Mouse (Mus musculus): ENCODE measurements at regions not wholly inside any gene's neighbourhood (a gene's known extent, or its start where the extent isn't known, plus 50 kb on each side); places are given as distances from the start of the nearest gene placed in this dataset.

DNA sequence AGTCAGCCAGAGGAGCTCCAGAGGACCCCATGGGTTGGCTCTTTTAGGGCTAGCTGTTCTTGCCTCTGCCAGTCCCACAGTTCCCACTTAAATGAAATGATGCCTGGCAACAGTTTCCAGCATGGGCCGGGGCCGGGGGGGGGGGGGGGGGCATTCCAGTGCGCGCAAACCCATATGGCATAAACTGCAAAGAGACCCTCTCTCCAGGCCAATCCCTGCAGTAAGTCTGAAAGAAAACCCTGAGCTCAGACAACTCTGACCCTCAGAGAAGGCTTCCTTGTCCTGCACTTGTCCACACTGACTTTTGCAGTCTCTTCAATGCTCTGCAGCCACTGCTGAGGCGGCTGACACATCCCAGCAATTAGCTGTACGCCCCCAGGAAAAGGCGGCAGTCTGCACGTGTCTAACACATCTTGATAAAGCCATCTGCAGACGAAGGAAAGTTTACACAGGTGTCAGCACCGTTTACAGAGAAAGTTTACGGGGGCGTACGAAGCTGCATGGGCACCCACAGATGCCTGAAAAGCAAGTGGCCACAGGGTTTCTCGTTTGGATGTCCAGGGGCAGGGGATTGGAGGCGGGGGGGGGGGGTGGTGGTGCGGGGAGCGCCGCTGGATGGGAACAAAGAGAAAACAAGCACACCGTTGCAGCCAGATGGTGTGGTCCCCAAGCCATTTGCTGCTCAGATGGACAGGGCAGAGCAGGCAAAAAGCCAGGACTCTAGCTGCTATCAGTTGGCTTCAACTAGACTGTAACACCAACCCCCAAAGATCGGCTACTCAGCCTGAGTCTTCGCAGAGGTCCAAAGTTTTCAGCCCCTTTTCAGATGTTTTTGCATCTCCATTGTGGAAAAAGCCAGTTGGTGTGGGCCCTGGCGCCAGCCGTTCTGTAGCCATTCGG lies 244.0 kb upstream of the Hs6st1 start:
- H3K9ac ChIP-seq (ENCODE audit: control insufficient read depth, low read depth, low read length, poor library complexity, severe bottlenecking), result no peak overlapping the region

DNA sequence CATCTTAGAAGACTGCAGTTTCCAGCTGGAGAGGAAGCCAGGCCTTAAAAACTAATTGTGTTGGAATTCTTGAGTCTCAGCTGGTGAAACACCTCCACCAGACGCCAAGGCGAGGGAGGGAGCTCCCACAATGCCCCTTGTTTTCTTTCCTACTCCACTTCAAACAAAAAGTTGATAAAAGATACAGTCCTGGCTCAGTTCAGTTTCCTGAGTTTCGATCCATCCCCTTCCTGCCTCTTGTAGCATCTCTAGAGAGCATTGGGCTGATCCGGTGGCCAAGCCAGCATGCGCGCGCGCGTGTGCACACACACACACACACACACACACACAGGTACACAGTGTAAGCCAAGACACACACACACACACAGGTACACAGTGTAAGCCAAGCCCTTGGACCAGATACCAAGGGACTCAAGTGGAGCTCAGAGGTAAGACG lies 242.7 kb upstream of the Hs6st1 start:
- Histone ChIP-seq H3K79me2 (ENCODE audit: control insufficient read depth, insufficient read depth, low read length, poor library complexity) (no peaks in the 10 kb centered on the region), H3K9ac (ENCODE audit: control insufficient read depth, low read depth, low read length, poor library complexity, severe bottlenecking) (no peak overlapping the region), H3K4me1 (ENCODE audit: control insufficient read depth in 1 of 2, insufficient read depth in 2 of 2, low read length in 2 of 2) (no peaks in the 10 kb centered on the region), H3K9me3 (replicated peaks; ENCODE audit: insufficient read depth, low read length) (no peaks in the 10 kb centered on the region), H3K36me3 (ENCODE audit: control insufficient read depth in 1 of 2, insufficient read depth in 2 of 2, low read length in 2 of 2) (no peaks in the 10 kb centered on the region), H3K4me3 (ENCODE audit: control insufficient read depth in 1 of 2, insufficient read depth in 1 of 2, low read depth in 2 of 2, low read length in 2 of 2) (no peak overlapping the region), H3K27me3 (ENCODE audit: control insufficient read depth in 1 of 2, insufficient read depth in 2 of 2, low read length in 2 of 2) (peaks cover 0 to 2% of the 10 kb centered on the region in 2 experiments; a peak in 2 of 4 replicates), H3K27ac (ENCODE audit: control insufficient read depth, low read depth, low read length) (no peak overlapping the region)
- no peak for DNase-seq (ENCODE audit: low read depth, low spot score)
- TF ChIP-seq JUND (IDR thresholded peaks at IDR 0.05; ENCODE audit: low read depth, low read length) (no peak), TCF12 (IDR thresholded peaks at IDR 0.05; ENCODE audit: low read depth, low read length) (no peak), NRF1 (IDR thresholded peaks at IDR 0.05; ENCODE audit: insufficient read depth, low read depth, low read length, poor library complexity, severe bottlenecking) (no peak), USF2 (IDR thresholded peaks at IDR 0.05; ENCODE audit: borderline replicate concordance in 1 of 2, insufficient read depth in 1 of 2, low read depth in 1 of 2, low read length in 2 of 2) (no peak), POLR2A (IDR thresholded peaks at IDR 0.05; ENCODE audit: control insufficient read depth in 1 of 2, insufficient read depth in 1 of 2, low read depth in 1 of 2, low read length in 2 of 2, poor library complexity in 1 of 2) (no peak), MYC (IDR thresholded peaks at IDR 0.05; ENCODE audit: low read depth, low read length) (no peak), TBP (IDR thresholded peaks at IDR 0.05; ENCODE audit: low read depth, low read length) (no peak), ZC3H11A (IDR thresholded peaks at IDR 0.05; ENCODE audit: low read depth, low read length) (no peak), CTCF (IDR thresholded peaks at IDR 0.05 in 2 of 3, conservative IDR thresholded peaks at IDR 0.05 in 1 of 3; ENCODE audit: control insufficient read depth in 1 of 3, insufficient read depth in 1 of 3, low read depth in 2 of 3, low read length in 3 of 3, poor library complexity in 1 of 3, severe bottlenecking in 1 of 3) (no peak), CHD1 (IDR thresholded peaks at IDR 0.05; ENCODE audit: low read depth, low read length) (no peak), EP300 (IDR thresholded peaks at IDR 0.05; ENCODE audit: low read depth in 1 of 2, low read length in 2 of 2) (no peak), MAX (IDR thresholded peaks at IDR 0.05; ENCODE audit: low read length) (no peak), BHLHE40 (IDR thresholded peaks at IDR 0.05; ENCODE audit: borderline replicate concordance, low read depth, low read length) (no peak), E2F4 (IDR thresholded peaks at IDR 0.05; ENCODE audit: borderline replicate concordance, low read depth, low read length) (no peak), KAT2A (conservative IDR thresholded peaks at IDR 0.05; ENCODE audit: low read depth, low read length) (no peak)

More for the DNA sequence above, 244.0 kb upstream of the Hs6st1 start:
- Histone ChIP-seq H3K4me1 (ENCODE audit: control insufficient read depth in 1 of 2, insufficient read depth in 2 of 2, low read length in 2 of 2) (no peaks in the 10 kb centered on the region), H3K4me3 (ENCODE audit: control insufficient read depth in 1 of 2, insufficient read depth in 1 of 2, low read depth in 2 of 2, low read length in 2 of 2) (no peak overlapping the region), H3K27me3 (ENCODE audit: control insufficient read depth in 1 of 2, insufficient read depth in 2 of 2, low read length in 2 of 2) (peaks cover 0 to 2% of the 10 kb centered on the region in 2 experiments; a peak in 2 of 4 replicates), H3K9me3 (replicated peaks; ENCODE audit: insufficient read depth, low read length) (no peaks in the 10 kb centered on the region), H3K79me2 (ENCODE audit: control insufficient read depth, insufficient read depth, low read length, poor library complexity) (no peaks in the 10 kb centered on the region), H3K36me3 (ENCODE audit: control insufficient read depth in 1 of 2, insufficient read depth in 2 of 2, low read length in 2 of 2) (no peaks in the 10 kb centered on the region), H3K27ac (ENCODE audit: control insufficient read depth, low read depth, low read length) (no peak overlapping the region)
- TF ChIP-seq GABPA (IDR thresholded peaks at IDR 0.05; ENCODE audit: low read depth, low read length) (no peak), EP300 (IDR thresholded peaks at IDR 0.05; ENCODE audit: low read depth in 1 of 2, low read length in 2 of 2) (no peak), USF2 (IDR thresholded peaks at IDR 0.05; ENCODE audit: borderline replicate concordance in 1 of 2, insufficient read depth in 1 of 2, low read depth in 1 of 2, low read length in 2 of 2) (no peak), HCFC1 (IDR thresholded peaks at IDR 0.05; ENCODE audit: low read depth, low read length) (no peak), POLR2A (IDR thresholded peaks at IDR 0.05; ENCODE audit: control insufficient read depth in 1 of 2, insufficient read depth in 1 of 2, low read depth in 1 of 2, low read length in 2 of 2, poor library complexity in 1 of 2) (no peak)
- no peak for DNase-seq (ENCODE audit: low read depth, low spot score)
